Mouse (Mus musculus) limb, embryonic 13.5 days (tissue): ENCODE results near the gene 1810062G17Rik. TPM values are rescaled to one million over a fixed set of nuclear protein-coding genes. Genes with fewer than 3 reads are reported as not detected.

Source experiments
- ATAC-seq: fragments of 200-750 bp; cut with Nextera tagmentation; 2 replicates; pipeline ENCODE4 v1.8.0; 2017; ENCODE audit warnings: low read depth, moderate number of reproducible peaks, moderate TSS enrichment; ENCODE audit not compliant: low FRiP score
- H3K27ac ChIP-seq: fragments of 300-500 bp; sonication (generic); 2 replicates; pipeline ENCODE4 v1.5.1; 2015; ENCODE audit warnings: inconsistent platforms, mild to moderate bottlenecking, moderate library complexity
- H3K27me3 ChIP-seq: fragments of 300-500 bp; sonication (generic); 2 replicates; pipeline ENCODE4 v1.6.1; 2015; ENCODE audit warnings: mild to moderate bottlenecking, inconsistent platforms
- H3K36me3 ChIP-seq: fragments of 300-500 bp; sonication (generic); 2 replicates; pipeline ENCODE4 v1.6.1; 2015; ENCODE audit warnings: inconsistent platforms, mild to moderate bottlenecking, moderate library complexity
- H3K4me1 ChIP-seq: fragments of 300-500 bp; sonication (generic); 2 replicates; pipeline ENCODE4 v1.6.1; 2015; ENCODE audit warnings: inconsistent platforms
- H3K4me2 ChIP-seq: fragments of 300-500 bp; sonication (generic); replicated peaks from 2 replicates; pipeline ENCODE4 v1.6.1; 2015; ENCODE audit warnings: inconsistent platforms, mild to moderate bottlenecking, moderate library complexity
- H3K4me3 ChIP-seq: fragments of 300-500 bp; sonication (generic); 2 replicates; pipeline ENCODE4 v1.5.1; 2015; ENCODE audit warnings: moderate library complexity, mild to moderate bottlenecking, inconsistent platforms
- H3K9ac ChIP-seq: fragments of 300-500 bp; sonication (generic); 2 replicates; pipeline ENCODE4 v1.6.1; 2015; ENCODE audit warnings: mild to moderate bottlenecking, inconsistent platforms
- H3K9me3 ChIP-seq: fragments of 300-500 bp; sonication (generic); 2 replicates; pipeline ENCODE4 v1.6.1; 2016; ENCODE audit warnings: inconsistent platforms
- WGBS: fragments of 180-500 bp; shearing (Covaris S2); methylation state at CpG from one replicate; pipeline ENCODE4 v1.1.7; 2015; 5-methylcytosine and 5-hydroxymethylcytosine counted together
- polyA plus RNA-seq: library from polyadenylated mRNA; unstranded; fragments of >200 nt; fragmentation: Nextera tagmentation; extraction: Ambion mirVana; gene quantifications from 2 replicates; pipeline ENCODE4 v1.2.1, GENCODE M21; 2015

1810062G17Rik gene
- polyA plus RNA-seq, 1 experiment from 2014 or later = 1.5 TPM

- Histone ChIP-seq H3K36me3 (no peaks in the 10 kb centered on the region), H3K4me3 (no peak overlapping the region), H3K4me2 (no peak overlapping the region), H3K9me3 (no peaks in the 10 kb centered on the region), H3K4me1 (peaks cover 42% of the 10 kb centered on the region), H3K27ac (no peak overlapping the region), H3K9ac (no peak overlapping the region), H3K27me3 (no peaks in the 10 kb centered on the region)
- ATAC-seq = no peak
- WGBS = 85% methylated on average over 2 of the region's 2 CpGs
These were observed 4.7 kb downstream of the 1810062G17Rik start for GRCm38 (mm10) chr3:36480486-36480885.

- H3K4me1 ChIP-seq = peaks cover 36% of the 10 kb centered on the region
- no peak overlapping the region for H3K4me3 ChIP-seq
- no peak overlapping the region for H3K9ac ChIP-seq
- H3K9me3 ChIP-seq = no peaks in the 10 kb centered on the region
- H3K27me3 ChIP-seq = no peaks in the 10 kb centered on the region
- H3K36me3 ChIP-seq = no peaks in the 10 kb centered on the region
- WGBS = 8% methylated on average over 11 of the region's 11 CpGs
- ATAC-seq = peak; percentile 32; the same call in 1 of the 2 replicates
- H3K4me2 ChIP-seq = peak overlapping the region; percentile 36
- peak overlapping the region; percentile 44; the same call in 1 of the 2 replicates for H3K27ac ChIP-seq
These were observed 6.0 kb downstream of the 1810062G17Rik start for GRCm38 (mm10) chr3:36481776-36482193.

GRCm38 (mm10) chr3:36482940-36483339 lies 7.2 kb downstream of the 1810062G17Rik start:
- Histone ChIP-seq H3K9me3 (no peaks in the 10 kb centered on the region), H3K9ac (no peak overlapping the region), H3K36me3 (no peaks in the 10 kb centered on the region), H3K27ac (no peak overlapping the region), H3K4me3 (no peak overlapping the region), H3K4me1 (peaks cover 30% of the 10 kb centered on the region), H3K27me3 (no peaks in the 10 kb centered on the region), H3K4me2 (no peak overlapping the region)
- no peak for ATAC-seq
- WGBS = 29% methylated on average over 9 of the region's 9 CpGs

GRCm38 (mm10) chr3:36484292-36484691 lies 8.6 kb downstream of the 1810062G17Rik start:
- no peaks in the 10 kb centered on the region for H3K9me3 ChIP-seq
- no peaks in the 10 kb centered on the region for H3K27me3 ChIP-seq
- no peak overlapping the region for H3K4me2 ChIP-seq
- ATAC-seq = no peak
- H3K4me1 ChIP-seq = peaks cover 30% of the 10 kb centered on the region
- no peak overlapping the region for H3K27ac ChIP-seq
- no peak overlapping the region for H3K9ac ChIP-seq
- WGBS = 59% methylated on average over 4 of the region's 4 CpGs
- no peak overlapping the region for H3K4me3 ChIP-seq
- no peaks in the 10 kb centered on the region for H3K36me3 ChIP-seq

- Histone ChIP-seq H3K36me3 (no peaks in the 10 kb centered on the region), H3K4me1 (peaks cover 30% of the 10 kb centered on the region), H3K4me2 (no peak overlapping the region), H3K4me3 (no peak overlapping the region), H3K9me3 (no peaks in the 10 kb centered on the region), H3K9ac (no peak overlapping the region), H3K27ac (no peak overlapping the region), H3K27me3 (no peaks in the 10 kb centered on the region)
- ATAC-seq = no peak
- 62% methylated on average over 6 of the region's 6 CpGs for WGBS
These were observed 10.4 kb downstream of the 1810062G17Rik start for GRCm38 (mm10) chr3:36486176-36486575.

- 92% methylated on average over 6 of the region's 6 CpGs for WGBS
- Histone ChIP-seq H3K4me3 (no peak overlapping the region), H3K27ac (no peak overlapping the region), H3K27me3 (no peaks in the 10 kb centered on the region), H3K9me3 (no peaks in the 10 kb centered on the region), H3K4me2 (no peak overlapping the region), H3K9ac (no peak overlapping the region), H3K4me1 (peaks cover 25% of the 10 kb centered on the region), H3K36me3 (no peaks in the 10 kb centered on the region)
- no peak for ATAC-seq
These were observed 11.1 kb downstream of the 1810062G17Rik start for GRCm38 (mm10) chr3:36486881-36487280.

- H3K27me3 ChIP-seq = no peaks in the 10 kb centered on the region
- 69% methylated on average over 1 of the region's 1 CpGs for WGBS
- no peak for ATAC-seq
- no peak overlapping the region for H3K4me2 ChIP-seq
- no peak overlapping the region for H3K4me3 ChIP-seq
- H3K36me3 ChIP-seq = no peaks in the 10 kb centered on the region
- no peaks in the 10 kb centered on the region for H3K9me3 ChIP-seq
- H3K4me1 ChIP-seq = peaks cover 13% of the 10 kb centered on the region; the same call in 1 of the 2 replicates
- H3K27ac ChIP-seq = no peak overlapping the region
- no peak overlapping the region for H3K9ac ChIP-seq
These were observed 12.6 kb downstream of the 1810062G17Rik start for GRCm38 (mm10) chr3:36488367-36488766.

- no peak overlapping the region for H3K4me2 ChIP-seq
- no peak overlapping the region for H3K27ac ChIP-seq
- no peak overlapping the region for H3K9ac ChIP-seq
- H3K9me3 ChIP-seq = no peaks in the 10 kb centered on the region
- no peak overlapping the region for H3K4me3 ChIP-seq
- no peaks in the 10 kb centered on the region for H3K36me3 ChIP-seq
- H3K27me3 ChIP-seq = no peaks in the 10 kb centered on the region
- WGBS = 85% methylated on average over 6 of the region's 6 CpGs
- peaks cover 8% of the 10 kb centered on the region; the same call in 1 of the 2 replicates for H3K4me1 ChIP-seq
- ATAC-seq = no peak
These were observed 13.3 kb downstream of the 1810062G17Rik start for GRCm38 (mm10) chr3:36488899-36489589.

- no peak for ATAC-seq
- 94% methylated on average over 1 of the region's 1 CpGs for WGBS
- Histone ChIP-seq H3K4me2 (no peak overlapping the region), H3K36me3 (no peaks in the 10 kb centered on the region), H3K9me3 (no peaks in the 10 kb centered on the region), H3K4me3 (no peak overlapping the region), H3K4me1 (peaks cover 3% of the 10 kb centered on the region; the same call in 1 of the 2 replicates), H3K9ac (no peak overlapping the region), H3K27me3 (no peaks in the 10 kb centered on the region), H3K27ac (no peak overlapping the region)
These were observed 13.8 kb downstream of the 1810062G17Rik start for GRCm38 (mm10) chr3:36489590-36489910.

- ATAC-seq = no peak
- 90% methylated on average over 5 of the region's 5 CpGs for WGBS
- H3K4me2 ChIP-seq = no peak overlapping the region
- no peaks in the 10 kb centered on the region for H3K9me3 ChIP-seq
- H3K4me1 ChIP-seq = 0 out of 2 replicates have a peak, but pooled peaks cover 3% of the 10 kb centered on the region
- H3K27ac ChIP-seq = no peak overlapping the region
- H3K4me3 ChIP-seq = no peak overlapping the region
- H3K36me3 ChIP-seq = no peaks in the 10 kb centered on the region
- no peaks in the 10 kb centered on the region for H3K27me3 ChIP-seq
- H3K9ac ChIP-seq = no peak overlapping the region
These were observed 15.8 kb downstream of the 1810062G17Rik start for GRCm38 (mm10) chr3:36491535-36491934.

GRCm38 (mm10) chr3:36492716-36493391 lies 17.1 kb downstream of the 1810062G17Rik start:
- ATAC-seq = no peak

GRCm38 (mm10) chr3:36493641-36494283 lies 18.0 kb downstream of the 1810062G17Rik start:
- H3K4me2 ChIP-seq = no peak overlapping the region
- H3K9ac ChIP-seq = no peak overlapping the region
- ATAC-seq = no peak
- no peak overlapping the region for H3K27ac ChIP-seq
- H3K4me1 ChIP-seq = 0 out of 2 replicates have a peak, but pooled peaks cover 5% of the 10 kb centered on the region
- 76% methylated on average over 6 of the region's 6 CpGs for WGBS
- no peaks in the 10 kb centered on the region for H3K36me3 ChIP-seq
- no peak overlapping the region for H3K4me3 ChIP-seq
- H3K9me3 ChIP-seq = no peaks in the 10 kb centered on the region
- H3K27me3 ChIP-seq = no peaks in the 10 kb centered on the region

More at GRCm38 (mm10) chr3:36492716-36493391, 17.1 kb downstream of the 1810062G17Rik start:
- H3K4me1 ChIP-seq = 0 out of 2 replicates have a peak, but pooled peaks cover 5% of the 10 kb centered on the region
- H3K9ac ChIP-seq = no peak overlapping the region
- H3K27me3 ChIP-seq = no peaks in the 10 kb centered on the region
- WGBS = 84% methylated on average over 9 of the region's 9 CpGs
- H3K36me3 ChIP-seq = no peaks in the 10 kb centered on the region
- H3K4me3 ChIP-seq = no peak overlapping the region
- H3K4me2 ChIP-seq = no peak overlapping the region
- no peak overlapping the region for H3K27ac ChIP-seq
- H3K9me3 ChIP-seq = no peaks in the 10 kb centered on the region
